Mouse (Mus musculus) thymus, adult 2 months (tissue): ENCODE data around the gene Gm29866. TPM values are rescaled to one million over a fixed set of nuclear protein-coding genes. Genes with fewer than 3 reads are reported as not detected.
"Not testable (repeated sequence)": the region's sequence is repeated elsewhere in the genome, so short reads cannot be mapped to it uniquely, and the experiment has no call there.

ENCODE experiments used
- DNase-seq: peaks from one replicate; pipeline ENCODE4 v3.0.0; 2021
- H3K27ac ChIP-seq: fragments of 200-500 bp; 2 replicates; pipeline ENCODE4 v1.5.1; 2012; ENCODE audit warnings: low read length, control low read depth; ENCODE audit not compliant: control insufficient read depth, insufficient read depth
- H3K27me3 ChIP-seq: fragments of 200-500 bp; 2 replicates; pipeline ENCODE4 v1.6.1; 2012; ENCODE audit warnings: mild to moderate bottlenecking, low read length, moderate library complexity, mixed read lengths; ENCODE audit not compliant: control insufficient read depth, insufficient read depth
- H3K36me3 ChIP-seq: fragments of 200-500 bp; 2 replicates; pipeline ENCODE4 v1.6.1; 2012; ENCODE audit warnings: mild to moderate bottlenecking, low read length, moderate library complexity; ENCODE audit not compliant: control insufficient read depth, insufficient read depth
- H3K4me1 ChIP-seq: fragments of 200-500 bp; replicated peaks from 2 replicates; pipeline ENCODE4 v1.6.1; 2012; ENCODE audit warnings: low read length; ENCODE audit not compliant: control insufficient read depth, insufficient read depth
- H3K4me3 ChIP-seq: fragments of 200-500 bp; 2 replicates; pipeline ENCODE4 v1.5.1; 2012; ENCODE audit warnings: mild to moderate bottlenecking, low read length, control low read depth, moderate library complexity; ENCODE audit not compliant: control insufficient read depth, insufficient read depth
- WGBS: fragments of 180-500 bp; shearing (Covaris S2); methylation state at CpG from one replicate; pipeline ENCODE4 v1.1.7; 2018; 5-methylcytosine and 5-hydroxymethylcytosine counted together
- polyA plus RNA-seq: library from polyadenylated mRNA; depleted of rRNA; stranded (reverse); fragments of >200 nt; gene quantifications from 2 replicates; pipeline ENCODE4 v1.2.3, GENCODE M21; 2012; rRNA removed

Gm29866 gene
- polyA plus RNA-seq, result not detected in 2 replicates

GRCm38 (mm10) chrY:20993557-20993956, at the start of gene Gm29866:
Gm29866 (minus strand) TSS chrY:20993657.
- not testable (repeated sequence) for H3K27me3 ChIP-seq, DNase-seq, H3K4me3 ChIP-seq, H3K27ac ChIP-seq, H3K4me1 ChIP-seq, H3K36me3 ChIP-seq
- no CpG with 5 or more reads among the region's 6 CpGs for WGBS

Other genes with a start within 250 kb of the Gm29866 start
- gene Gm20909, start 170.9 kb upstream of the Gm29866 start, polyA plus RNA-seq, result not detected in 2 replicates
- not detected in 2 replicates for gene Gm20865, start 247.9 kb upstream of the Gm29866 start, polyA plus RNA-seq